Mouse (Mus musculus): ENCODE measurements around the gene Cx3cr1.
A peak's percentile ranks its signal among the peaks of the same experiment; 100 is the strongest.

Cx3cr1 gene

DNA sequence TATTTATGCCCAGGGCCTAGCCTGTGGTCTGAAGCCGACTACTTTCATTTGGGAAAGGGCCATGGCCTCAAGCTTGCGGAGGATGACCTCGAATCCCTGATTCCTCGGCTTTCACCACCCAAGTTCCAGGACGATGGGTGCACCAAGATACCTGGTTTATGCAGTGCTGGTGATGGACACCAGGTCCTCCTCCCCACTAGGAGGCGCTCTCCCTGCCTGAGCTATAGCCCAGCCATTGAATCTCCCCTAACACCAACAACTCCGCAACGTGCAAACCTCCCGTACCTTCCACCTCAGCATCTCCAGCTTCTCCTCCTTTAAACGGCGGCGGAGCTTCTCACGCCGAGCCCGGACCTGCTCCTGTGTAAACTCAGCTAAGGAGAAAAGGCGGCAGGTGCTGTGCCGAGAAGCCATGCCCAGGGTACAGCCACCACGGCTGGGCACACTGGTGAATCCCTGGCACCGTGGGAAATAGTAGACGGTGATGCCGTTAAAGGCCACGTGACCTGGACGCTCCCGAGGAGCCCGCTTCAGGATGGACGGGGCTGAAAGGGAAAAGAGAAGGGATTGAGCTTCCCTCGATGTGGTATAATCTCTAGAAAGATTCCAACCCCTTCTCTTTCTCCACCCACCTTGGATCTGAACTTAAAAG, 95.7 kb downstream of the Cx3cr1 start:
- DNase-seq (ENCODE audit: low spot score), result no peak

DNA sequence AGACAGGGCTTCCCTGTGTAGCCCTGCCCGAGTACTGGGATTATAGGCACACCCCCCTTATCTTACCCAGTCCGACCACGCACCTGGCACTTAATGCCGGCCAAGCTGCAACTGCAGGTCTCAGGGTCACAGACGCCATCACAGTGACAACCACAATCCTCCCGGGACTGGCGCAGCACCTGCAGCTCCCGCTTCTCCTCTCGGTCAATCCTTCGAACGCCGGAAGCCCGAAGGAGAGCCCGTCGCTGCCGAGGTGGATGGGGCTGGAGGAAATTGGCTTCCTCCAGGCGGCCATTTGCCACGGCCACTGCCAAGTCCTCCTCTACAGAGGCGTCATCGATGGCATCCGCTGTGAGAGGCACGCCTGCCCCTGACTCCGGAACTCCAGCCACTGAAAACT, 96.4 kb downstream of the Cx3cr1 start:
- DNase-seq (ENCODE audit: low spot score), result no peak

DNA sequence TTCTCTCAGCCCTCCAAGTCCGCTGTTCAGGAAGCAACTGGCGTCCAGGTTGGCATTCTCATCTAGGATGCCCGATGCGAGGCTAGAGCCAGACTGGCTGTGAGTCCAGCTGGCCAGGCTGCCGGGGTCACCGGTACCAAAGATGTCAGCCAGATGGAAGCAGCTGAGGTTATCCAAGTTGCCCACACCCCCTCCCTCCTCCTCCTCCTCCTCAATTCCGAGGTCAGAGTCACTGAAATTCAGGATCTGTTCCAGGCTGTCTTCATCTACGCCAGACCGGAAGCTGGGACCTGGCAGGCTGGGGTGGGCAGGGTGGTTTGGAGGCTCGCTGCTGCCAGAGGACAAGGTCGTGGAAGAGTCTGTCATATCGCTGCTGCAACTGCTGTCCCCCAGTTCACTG, 97.1 kb downstream of the Cx3cr1 start:
- DNase-seq (ENCODE audit: low spot score), result no peak

DNA sequence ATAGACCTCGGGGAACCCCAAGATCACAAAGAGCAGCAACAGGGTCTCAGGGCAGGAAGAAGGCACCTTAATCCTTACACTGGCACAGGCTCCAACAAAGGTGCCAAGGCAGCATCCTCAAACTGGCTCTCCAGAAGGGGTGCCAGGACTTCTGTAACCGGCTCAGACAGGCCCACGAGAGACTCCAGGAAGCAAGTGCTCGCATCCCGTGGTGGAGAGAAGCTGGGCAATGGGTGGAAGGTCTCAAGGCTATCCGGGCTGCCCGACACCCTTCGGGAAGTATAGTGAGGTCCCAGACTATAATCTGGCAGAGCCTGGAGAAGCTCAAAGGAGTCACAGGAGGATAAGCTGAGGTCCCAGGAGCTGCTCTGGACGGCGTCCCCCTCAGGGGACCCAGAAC, 97.5 kb downstream of the Cx3cr1 start:
- no peak for DNase-seq (ENCODE audit: low spot score)

DNA sequence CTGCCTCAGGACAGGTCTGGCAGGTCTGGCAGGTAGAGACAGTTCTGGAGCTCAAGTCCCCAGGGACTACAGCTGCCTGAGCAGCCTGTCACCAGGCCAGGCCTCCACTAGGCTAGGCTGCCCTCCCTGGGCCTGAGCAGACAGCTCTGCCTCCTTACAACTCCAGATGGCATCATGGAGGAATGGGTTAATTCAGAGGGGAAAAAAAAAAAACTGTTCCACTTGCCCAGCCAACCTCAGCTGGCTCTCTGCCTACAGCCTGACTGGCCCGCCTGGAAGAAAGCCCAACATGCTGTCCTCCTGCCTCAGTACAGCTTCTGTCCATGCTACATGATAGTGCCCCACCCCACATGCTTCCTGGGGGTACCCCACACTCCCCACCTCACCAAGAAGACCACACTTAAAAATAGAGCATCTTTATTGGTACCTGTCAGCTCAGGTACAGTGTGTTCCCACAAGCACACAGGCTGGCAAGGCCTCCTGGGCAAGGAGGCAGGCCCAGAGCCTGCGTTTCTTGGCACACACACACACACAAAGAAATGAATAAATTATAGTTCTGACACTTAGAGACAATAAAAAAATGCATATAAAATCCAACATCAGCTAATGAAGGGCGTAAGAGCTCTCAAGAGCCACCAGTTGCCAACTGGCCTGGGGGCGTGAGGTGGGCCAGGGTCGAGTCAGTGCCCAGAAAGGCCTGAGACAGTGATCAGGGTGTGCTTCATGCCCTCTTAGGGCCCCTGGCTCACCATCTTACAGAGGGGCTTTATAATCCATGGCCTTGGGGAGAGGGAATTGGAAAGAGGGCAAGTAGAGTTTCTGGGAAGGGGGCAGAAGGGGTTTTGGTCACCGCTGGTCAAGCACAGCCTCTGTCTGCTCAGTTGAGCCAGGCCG, 98.7 kb downstream of the Cx3cr1 start:
- peak; percentile 81 for DNase-seq (ENCODE audit: low spot score)

DNA sequence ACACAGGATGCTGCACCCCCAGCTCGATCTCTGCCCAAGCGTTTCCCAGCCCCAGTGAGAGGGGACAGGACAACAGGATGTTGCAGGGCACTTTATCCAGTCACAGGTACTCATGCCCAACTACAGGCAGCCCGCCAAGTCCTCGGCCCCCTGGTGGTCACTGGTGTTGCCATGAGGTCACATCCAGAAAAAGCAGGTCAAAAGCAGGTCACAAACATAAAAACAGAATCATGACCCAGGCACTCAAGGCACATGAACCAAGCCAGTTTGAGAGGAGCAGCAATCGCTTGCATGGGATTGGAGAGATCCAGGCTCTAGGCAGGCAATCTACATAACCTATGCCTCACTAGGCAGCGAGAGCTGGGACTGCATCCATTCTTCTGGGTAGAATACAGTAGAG, 99.5 kb downstream of the Cx3cr1 start:
- DNase-seq (ENCODE audit: low spot score), result peak; percentile 76

DNA sequence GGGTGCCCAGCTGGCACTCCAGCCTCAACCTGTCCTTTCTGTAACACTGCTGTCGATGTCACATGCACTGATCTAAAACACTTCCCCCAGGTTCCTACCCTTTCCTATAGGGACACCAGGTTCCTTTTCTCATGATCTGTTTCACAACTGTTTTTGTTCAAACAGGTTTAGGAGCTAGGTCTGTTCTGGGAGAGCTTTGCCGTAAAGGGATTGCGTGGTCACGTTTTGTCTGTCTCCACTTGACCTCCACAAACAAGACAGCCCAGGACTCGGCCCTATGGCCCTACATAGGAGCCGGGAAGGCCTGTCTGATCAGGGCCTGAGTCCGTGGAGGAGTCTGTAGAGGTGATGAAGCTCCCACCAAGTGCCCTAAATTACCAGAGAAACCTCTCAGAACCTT, 99.9 kb downstream of the Cx3cr1 start:
- DNase-seq (ENCODE audit: low spot score), result no peak

DNA sequence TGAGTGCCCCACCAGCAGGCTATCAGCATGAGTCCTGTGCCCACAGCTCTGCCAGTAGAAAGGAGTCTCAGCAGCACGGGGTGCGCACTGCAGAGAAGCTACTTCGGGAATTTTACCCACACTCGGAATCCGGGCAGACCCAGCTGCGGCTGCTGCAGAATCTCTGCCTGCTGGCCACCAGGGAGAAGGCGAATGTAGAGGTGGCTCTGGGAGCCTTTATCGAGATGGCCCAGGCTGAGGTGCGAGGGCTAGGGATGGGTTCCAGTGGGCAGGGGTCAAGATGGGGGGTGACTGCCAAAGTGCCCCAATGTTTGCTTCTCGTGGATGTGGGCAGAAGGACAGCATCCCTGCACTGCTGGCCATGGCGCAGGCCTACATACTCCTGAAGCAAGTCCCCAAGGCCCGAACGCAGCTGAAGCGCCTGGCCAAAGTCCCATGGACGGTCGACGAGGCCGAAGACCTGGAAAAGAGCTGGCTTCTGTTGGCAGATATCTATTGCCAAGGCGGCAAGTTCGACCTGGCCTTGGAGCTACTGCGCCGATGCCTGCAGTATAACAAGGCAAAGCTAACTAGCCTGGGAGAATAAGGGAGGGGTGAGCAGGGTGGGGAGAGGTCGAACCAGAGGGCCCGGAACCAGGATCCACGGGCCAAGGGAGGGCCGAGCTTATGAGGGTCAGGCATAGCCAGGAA, 103.3 kb downstream of the Cx3cr1 start:
- DNase-seq (ENCODE audit: low spot score), result no peak

DNA sequence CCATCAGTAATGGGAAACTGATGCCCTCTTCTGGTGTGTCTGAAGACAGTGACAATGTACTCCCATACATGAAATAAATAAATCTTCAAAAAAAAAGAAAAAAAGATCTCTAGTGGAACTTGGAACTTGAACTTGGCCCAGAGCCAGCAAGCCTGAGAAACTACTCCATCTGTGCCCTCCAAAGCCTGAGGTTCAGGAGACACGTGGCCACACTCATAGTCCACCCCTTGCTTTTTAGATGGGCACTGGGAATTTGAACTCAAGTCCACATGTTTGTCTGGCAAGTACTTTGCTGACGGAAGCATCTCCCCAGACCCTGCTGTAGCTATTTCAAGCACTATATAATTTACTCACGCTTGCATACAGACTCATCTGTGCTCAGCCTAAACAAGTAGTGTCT, 104.5 kb downstream of the Cx3cr1 start:
- DNase-seq (ENCODE audit: low spot score), result no peak

DNA sequence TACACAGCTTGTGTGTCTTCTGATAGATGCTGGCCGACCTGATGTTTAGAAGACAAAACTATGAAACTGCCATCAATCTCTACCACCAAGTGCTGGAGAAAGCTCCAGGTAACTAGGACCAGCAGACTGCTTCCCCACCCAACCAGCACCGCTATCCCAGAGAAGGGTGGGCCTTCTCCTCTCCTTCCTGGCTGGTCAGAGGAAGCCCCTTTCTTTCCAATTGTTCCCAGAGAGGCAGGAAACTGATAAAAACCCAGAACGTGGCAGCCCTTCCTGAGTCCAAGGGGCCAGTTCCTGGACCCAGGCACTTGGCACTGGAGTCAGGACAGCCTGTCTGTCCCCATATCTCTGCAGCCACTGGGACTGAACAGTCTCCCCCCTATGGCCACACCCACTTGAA, 105.5 kb downstream of the Cx3cr1 start:
- DNase-seq (ENCODE audit: low spot score), result no peak

DNA sequence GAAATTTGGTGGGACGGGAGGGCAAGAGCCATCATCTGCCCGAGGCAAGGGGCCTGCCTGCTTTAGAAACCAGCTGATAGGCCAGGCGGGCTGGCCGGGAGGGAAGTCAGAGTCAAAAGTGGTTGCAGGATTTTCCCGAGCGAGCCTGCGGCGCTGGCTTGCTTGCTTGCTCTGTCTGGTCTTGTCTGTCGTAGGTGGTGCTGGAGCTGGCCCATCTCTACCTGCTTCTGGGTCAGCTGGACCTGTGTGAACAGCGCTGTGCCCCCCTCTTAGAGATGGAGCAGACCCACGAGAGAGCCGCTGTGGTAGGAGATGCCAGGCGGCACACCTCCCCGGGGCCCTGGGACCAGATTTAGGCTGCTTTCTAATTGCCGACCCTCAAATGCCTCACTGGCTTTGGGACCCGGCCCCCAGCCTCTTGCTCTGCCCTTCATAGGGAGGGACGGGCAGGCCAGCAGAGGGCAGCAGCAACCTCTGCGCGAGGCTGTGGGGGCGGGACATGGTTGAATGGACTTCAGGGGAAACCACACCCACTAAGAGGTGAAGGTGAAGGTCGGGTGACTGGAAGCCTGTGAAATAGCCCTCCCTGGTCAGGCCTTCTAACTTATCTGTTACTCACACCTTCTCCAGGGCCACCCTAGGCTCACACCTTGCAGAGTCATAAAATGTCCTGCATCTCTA, 106.6 kb downstream of the Cx3cr1 start:
- peak; percentile 67 for DNase-seq (ENCODE audit: low spot score)

DNA sequence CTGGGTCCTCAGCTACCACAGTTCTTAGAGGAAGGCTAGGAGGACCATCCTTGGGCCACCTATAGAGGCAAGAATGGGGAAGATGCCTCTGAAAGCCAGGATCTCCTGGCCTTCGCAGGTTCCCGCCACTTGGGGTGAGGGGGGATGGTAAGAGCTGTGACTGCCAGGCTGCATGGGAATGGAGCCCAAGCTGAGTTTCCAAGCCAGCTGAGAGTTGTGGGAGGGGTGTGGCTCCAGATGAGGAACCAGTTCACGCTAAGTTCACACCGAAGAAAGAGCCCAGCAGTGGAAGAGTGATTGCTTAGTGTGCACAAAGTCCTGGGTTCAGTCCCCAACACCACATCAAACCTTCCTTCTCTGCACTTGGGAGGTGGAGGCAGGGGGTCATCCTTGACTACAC, 107.5 kb downstream of the Cx3cr1 start:
- no peak for DNase-seq (ENCODE audit: low spot score)

DNA sequence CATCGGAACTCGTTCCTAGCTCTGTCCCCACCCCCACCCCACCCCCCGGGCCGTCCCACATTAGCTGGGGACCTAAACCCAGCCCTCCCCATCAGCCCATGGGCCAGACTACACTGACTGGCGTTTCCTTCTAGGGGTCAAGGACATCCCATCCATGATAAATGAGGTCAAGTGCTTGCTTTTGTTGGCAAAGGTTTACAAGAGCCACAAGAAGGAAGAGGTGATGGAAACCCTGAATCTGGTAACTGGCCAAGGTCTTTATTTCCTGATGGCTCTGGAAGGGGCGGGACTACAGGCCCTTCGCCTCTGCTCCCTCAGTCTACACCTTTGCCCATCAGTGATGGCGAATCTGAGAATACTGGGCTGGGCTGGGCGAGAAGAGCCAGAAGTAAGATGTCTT, 110.8 kb downstream of the Cx3cr1 start:
- no peak for DNase-seq (ENCODE audit: low spot score)

DNA sequence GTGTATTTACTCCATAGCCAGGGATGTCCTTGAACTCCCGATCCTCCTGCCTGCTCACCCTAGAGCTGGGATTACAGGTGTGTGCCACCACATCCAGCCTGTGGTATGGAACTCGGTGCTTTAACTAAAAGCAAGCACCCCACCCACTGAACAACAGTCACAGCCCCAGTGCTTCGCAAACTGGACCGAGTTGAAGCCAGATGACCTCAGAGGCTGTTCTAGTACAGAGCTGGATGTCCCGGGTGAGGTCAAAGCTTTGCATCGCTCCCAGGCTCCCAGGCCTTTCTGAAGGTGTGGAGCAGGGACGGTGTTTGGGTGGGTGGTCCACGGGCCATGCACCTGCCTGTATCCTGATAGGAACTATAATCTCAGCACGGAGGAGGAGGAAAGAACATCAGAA, 118.3 kb downstream of the Cx3cr1 start:
- DNase-seq (ENCODE audit: low spot score), result no peak

DNA sequence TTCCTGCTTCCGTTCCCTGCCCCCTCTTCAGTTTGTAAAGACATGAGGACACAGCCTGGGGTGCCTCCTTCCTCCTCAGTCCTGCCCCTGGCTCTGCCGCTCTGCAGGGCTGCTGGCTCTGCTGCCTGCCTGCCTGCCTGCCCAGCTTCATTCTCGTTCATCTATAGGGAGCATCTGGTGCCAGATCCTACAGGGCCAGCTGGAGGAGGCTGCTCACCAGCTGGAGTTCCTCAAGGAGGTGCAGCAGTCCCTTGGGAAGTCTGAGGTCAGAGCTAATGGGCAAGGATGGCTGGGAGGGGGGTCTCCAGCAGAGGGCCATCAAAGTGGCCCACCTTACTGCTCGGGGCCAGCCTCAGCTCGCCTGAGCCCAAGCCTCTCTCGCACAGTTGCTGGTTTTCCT, 119.2 kb downstream of the Cx3cr1 start:
- peak; percentile 70 for DNase-seq (ENCODE audit: low spot score)

DNA sequence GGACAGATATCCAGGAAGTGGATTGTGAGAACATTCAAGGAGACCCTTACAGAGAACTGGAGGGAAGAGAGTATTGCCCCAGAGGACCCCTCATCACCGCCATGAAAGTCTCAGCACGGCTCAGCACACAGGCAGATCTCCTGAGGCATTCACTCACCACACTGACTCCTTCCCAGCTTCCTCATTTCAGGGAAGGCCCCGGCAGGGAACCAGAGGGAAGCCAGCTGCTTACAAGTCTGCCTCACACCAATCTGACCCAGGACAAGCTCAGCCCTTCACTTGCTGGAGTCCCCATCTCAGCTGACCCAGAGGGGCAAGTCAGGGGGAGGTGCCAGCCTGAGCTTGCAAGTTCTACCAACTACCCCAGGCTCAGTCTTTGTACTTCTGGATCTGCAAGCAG, 120.9 kb downstream of the Cx3cr1 start:
- no peak for DNase-seq (ENCODE audit: low spot score)

DNA sequence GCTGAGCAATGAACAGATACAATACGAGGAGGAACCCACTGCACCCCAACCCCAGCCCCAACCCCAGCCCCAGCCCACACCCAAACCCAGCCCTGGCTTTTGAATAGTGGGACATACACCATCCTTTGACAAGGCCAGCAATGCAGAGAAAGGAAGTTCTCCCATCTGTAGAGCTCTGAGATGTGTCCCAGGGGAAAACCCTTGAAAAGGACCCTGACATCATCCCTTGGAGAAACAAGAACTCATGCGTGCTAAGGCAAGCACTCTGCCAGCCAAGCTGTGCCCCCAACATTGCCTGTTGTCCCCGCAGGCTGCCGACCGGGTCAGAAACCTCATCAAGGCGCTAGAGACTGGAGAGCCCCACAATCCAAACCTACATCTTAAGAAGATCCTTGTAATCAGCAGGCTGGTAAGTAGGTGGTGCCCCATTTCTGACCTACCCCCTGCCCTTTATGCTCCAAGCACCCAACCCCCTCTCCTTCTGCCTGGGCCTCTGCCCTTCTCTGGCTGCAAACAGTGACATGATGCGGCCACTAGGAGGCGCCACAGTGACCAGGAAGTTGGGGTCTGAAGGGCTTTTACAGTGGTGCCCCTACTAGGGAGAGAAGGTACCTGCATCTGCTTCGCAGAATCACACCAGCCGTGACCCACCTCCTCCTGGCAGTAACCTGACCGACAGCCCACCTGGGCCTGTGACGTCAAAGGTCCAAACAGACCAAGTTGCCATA, 124.3 kb downstream of the Cx3cr1 start:
- peak; percentile 18 for DNase-seq (ENCODE audit: low spot score)

DNA sequence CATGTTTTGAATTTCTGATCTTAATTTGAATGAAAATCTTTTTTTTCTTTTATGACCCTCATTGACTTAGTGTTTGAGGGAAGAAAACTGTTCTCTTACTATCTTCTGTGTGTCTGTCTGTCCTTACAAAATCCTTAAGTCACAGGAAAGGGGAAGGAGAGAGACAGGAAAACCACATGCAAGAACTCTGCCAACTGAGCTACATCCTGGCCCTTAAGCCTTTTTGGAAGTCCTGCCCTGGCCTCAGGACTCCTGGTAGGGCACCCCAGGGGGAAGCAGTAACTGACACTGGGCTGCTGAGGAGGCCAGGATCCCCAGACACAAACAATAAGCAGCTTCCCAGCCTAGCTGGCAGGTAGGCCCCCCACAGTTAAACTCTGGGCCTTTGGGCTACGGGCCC, 126.4 kb downstream of the Cx3cr1 start:
- DNase-seq (ENCODE audit: low spot score), result no peak

DNA sequence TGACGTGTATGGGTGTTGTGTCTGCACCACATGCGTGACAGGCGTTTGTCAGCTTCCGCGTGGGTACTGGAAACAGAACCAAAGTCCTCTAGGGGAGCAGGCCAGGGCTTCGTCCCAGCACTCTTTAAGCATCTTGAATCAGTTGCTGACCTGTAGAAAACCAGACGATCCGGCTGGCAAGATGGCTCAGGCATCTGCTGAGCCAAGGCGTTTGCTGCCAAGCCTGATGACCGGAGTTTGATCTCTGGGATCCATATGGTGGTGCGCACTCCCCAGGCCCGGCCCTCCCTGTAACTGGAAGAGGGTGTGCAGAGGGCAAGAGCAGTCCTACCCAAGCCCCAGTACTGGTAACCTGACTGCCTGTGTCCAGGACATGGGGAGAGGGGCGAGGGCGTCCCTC, 127.8 kb downstream of the Cx3cr1 start:
- no peak for DNase-seq (ENCODE audit: low spot score)

DNA sequence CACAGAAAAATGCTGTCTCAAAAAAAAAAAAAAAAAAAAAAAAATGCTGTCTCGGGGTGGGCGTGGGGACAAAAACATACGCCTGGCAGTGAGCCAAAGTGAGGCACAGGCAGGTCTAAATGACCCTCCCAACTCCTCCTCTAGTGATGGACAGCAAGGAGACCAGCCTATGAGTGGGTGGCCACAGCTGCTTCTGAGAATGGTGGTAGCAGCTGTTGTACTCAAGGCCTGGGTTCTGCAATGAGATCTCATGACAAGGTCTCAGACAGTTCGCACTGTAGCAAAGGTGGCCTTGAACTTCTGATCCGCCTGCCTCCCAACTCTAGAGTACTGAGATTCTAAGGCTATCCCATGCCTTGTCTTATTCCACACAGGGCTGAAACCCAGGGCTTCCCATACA, 128.3 kb downstream of the Cx3cr1 start:
- no peak for DNase-seq (ENCODE audit: low spot score)

DNA sequence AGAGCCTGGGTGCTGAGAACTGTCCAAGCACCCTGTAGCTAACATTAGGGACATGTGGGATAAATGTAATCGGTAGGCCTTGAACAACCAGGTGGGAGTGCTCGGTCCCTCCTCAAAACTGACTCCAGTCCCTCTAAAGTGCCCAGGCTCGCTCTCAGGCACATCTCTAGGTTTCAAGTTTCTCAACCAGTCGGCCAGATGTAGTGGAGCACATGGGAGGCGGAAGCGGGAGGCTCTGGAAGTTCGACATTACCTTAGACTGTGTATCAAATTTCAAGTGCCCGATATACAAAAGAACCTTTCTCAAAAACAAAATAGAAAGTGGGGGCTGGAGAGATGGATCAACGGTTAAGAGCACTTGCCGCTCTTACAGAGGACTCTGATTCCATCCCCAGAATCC, 130.0 kb downstream of the Cx3cr1 start:
- DNase-seq (ENCODE audit: low spot score), result no peak

DNA sequence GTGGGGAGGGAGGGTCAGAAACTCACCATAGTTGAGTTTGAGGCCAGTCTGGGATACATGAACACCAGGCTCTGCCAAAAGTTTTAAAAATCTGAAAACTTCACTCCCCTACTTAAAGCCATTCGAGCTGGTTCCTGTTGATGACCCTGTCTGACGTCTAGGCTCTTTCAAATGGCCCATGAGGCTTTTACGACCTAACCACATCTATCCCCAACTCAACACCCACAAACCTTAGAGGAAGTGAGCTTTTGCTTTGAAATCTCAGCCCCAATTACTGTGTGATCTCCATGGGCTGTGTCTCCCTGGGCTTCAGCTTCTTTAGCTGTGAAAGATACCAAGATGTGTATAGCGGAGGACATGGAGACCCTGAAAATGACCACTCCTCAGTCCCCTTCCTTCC, 131.2 kb downstream of the Cx3cr1 start:
- DNase-seq (ENCODE audit: low spot score), result no peak

All from MN1 (cell line).